In genomic region chr19:53314530-53315208, GRCm38 (mm10) we compare ENCODE assay signal across 8 mouse cellular contexts. TPM values are rescaled to one million over a fixed set of nuclear protein-coding genes. Genes with fewer than 3 reads are reported as not detected.
DNase-seq lines count a peak whose midpoint lies in the region; ATAC-seq and TF ChIP-seq lines count a peak whose summit lies in the region.

No protein-coding gene starts in this region.

- H3K4me3 ChIP-seq in left cerebral cortex, adult 2 months, result peak overlapping the region; percentile 20
- peak overlapping the region; percentile 59 for H3K4me3 ChIP-seq in embryonic facial prominence, embryonic 15.5 days (replicated peaks)
- H3K4me3 ChIP-seq in intestine, embryonic 15.5 days (replicated peaks), result peak overlapping the region; percentile 95
- H3K4me3 ChIP-seq in neural tube, embryonic 12.5 days, result peak overlapping the region; percentile 91; the same call in 1 of the 2 replicates

- no peaks in the 10 kb centered on the region for H3K36me3 ChIP-seq in embryonic facial prominence, embryonic 15.5 days
- no peaks in the 10 kb centered on the region for H3K36me3 ChIP-seq in intestine, embryonic 15.5 days
- no peaks in the 10 kb centered on the region for H3K36me3 ChIP-seq in neural tube, embryonic 12.5 days

- H3K27me3 ChIP-seq in embryonic facial prominence, embryonic 15.5 days, result no peaks in the 10 kb centered on the region
- no peaks in the 10 kb centered on the region for H3K27me3 ChIP-seq in intestine, embryonic 15.5 days (replicated peaks)
- no peaks in the 10 kb centered on the region for H3K27me3 ChIP-seq in neural tube, embryonic 12.5 days (replicated peaks)

- peaks cover 28% of the 10 kb centered on the region for H3K4me1 ChIP-seq in embryonic facial prominence, embryonic 15.5 days
- H3K4me1 ChIP-seq in intestine, embryonic 15.5 days (replicated peaks), result peaks cover 29% of the 10 kb centered on the region
- peaks cover 26% of the 10 kb centered on the region for H3K4me1 ChIP-seq in neural tube, embryonic 12.5 days

- no peaks in the 10 kb centered on the region for H3K9me3 ChIP-seq in embryonic facial prominence, embryonic 15.5 days (replicated peaks)
- H3K9me3 ChIP-seq in intestine, embryonic 15.5 days, result no peaks in the 10 kb centered on the region
- H3K9me3 ChIP-seq in neural tube, embryonic 12.5 days, result no peaks in the 10 kb centered on the region

- peak overlapping the region; percentile 3; the same call in 1 of the 2 replicates for H3K9ac ChIP-seq in embryonic facial prominence, embryonic 15.5 days
- no peak overlapping the region for H3K9ac ChIP-seq in intestine, embryonic 15.5 days
- H3K9ac ChIP-seq in neural tube, embryonic 12.5 days, result no peak overlapping the region

- no peak for ATAC-seq in embryonic facial prominence, embryonic 15.5 days (ENCODE audit: insufficient number of reproducible peaks, low FRiP score, low TSS enrichment, low read depth)
- no peak for ATAC-seq in intestine, embryonic 15.5 days
- no peak for ATAC-seq in neural tube, embryonic 12.5 days (ENCODE audit: low FRiP score, low read depth)

- intact Hi-C loops in left cerebral cortex, adult 2 months (cut with DNase I), result loop anchor here (5.0 to 10.0 kb wide), 2 partner anchors 280 to 288 kb away; partner anchors contain the start of gene Smc3

- no peak for TF ChIP-seq CTCF in left cerebral cortex, adult 2 months (IDR thresholded peaks at IDR 0.05)

- WGBS in embryonic facial prominence, embryonic 15.5 days, result 42% methylated on average over 16 of the region's 16 CpGs
- 37% methylated on average over 16 of the region's 16 CpGs for WGBS in intestine, embryonic 15.5 days
- WGBS in neural tube, embryonic 12.5 days, result 53% methylated on average over 16 of the region's 16 CpGs

- peak overlapping the region; percentile 78 for H3K27ac ChIP-seq in left cerebral cortex, adult 2 months
- H3K27ac ChIP-seq in embryonic facial prominence, embryonic 15.5 days (replicated peaks), result peak overlapping the region; percentile 97
- H3K27ac ChIP-seq in intestine, embryonic 15.5 days, result peak overlapping the region; percentile 95
- no peak overlapping the region for H3K27ac ChIP-seq in neural tube, embryonic 12.5 days

- peak overlapping the region; percentile 90 for H3K4me2 ChIP-seq in embryonic facial prominence, embryonic 15.5 days (replicated peaks)
- peak overlapping the region; percentile 91 for H3K4me2 ChIP-seq in intestine, embryonic 15.5 days (replicated peaks)
- peak overlapping the region; percentile 92 for H3K4me2 ChIP-seq in neural tube, embryonic 12.5 days (replicated peaks)

- no peak for DNase-seq in left cerebral cortex, adult 2 months (ENCODE audit: extremely low spot score in 1 of 2, low spot score in 2 of 2)
- DNase-seq in left cerebral cortex, adult 9 months (ENCODE audit: low spot score in 2 of 2), result no peak
- no peak for DNase-seq in B cell, adult 2 months
- DNase-seq in cerebellum, adult 8-10 months, result no peak
- no peak for DNase-seq in testis, postnatal 14 days (ENCODE audit: low spot score)

RNA-seq across cellular contexts. Expression of gene Mxi1, which starts 4.4 kb away (rescaled TPM):
- total RNA-seq in left cerebral cortex, adult 2 months (2021), result 10 to 100 TPM; 85.3 to 89.6 TPM
- polyA plus RNA-seq in embryonic facial prominence, embryonic 15.5 days (2015; fragmentation: Nextera tagmentation; extraction: Ambion mirVana), result 41.7 and 47.9 TPM in 2 replicates
- polyA plus RNA-seq in intestine, embryonic 15.5 days (2015; fragmentation: Nextera tagmentation; extraction: Ambion mirVana), result 34.0 and 34.5 TPM in 2 replicates
- polyA plus RNA-seq in neural tube, embryonic 12.5 days (2016; fragmentation: Nextera tagmentation; extraction: Ambion mirVana), result 67.6 and 74.8 TPM in 2 replicates

RNA-seq across cellular contexts. Expression of gene Gm10197, which starts 56.9 kb away (rescaled TPM):
- total RNA-seq in left cerebral cortex, adult 2 months (2021), result not detected
- polyA plus RNA-seq in embryonic facial prominence, embryonic 15.5 days (2015; fragmentation: Nextera tagmentation; extraction: Ambion mirVana), result not detected in 2 replicates
- polyA plus RNA-seq in intestine, embryonic 15.5 days (2015; fragmentation: Nextera tagmentation; extraction: Ambion mirVana), result 1.4 TPM in 1 of 2 replicates, not detected in the other
- not detected in 2 replicates for polyA plus RNA-seq in neural tube, embryonic 12.5 days (2016; fragmentation: Nextera tagmentation; extraction: Ambion mirVana)

Comparison
In these comparisons a context has a peak if more than half of its experiments do, and no peak if none do; other contexts are left out.
1. H3K4me3 ChIP-seq: peak in every context shown above with its lines; median percentile 95 in intestine, embryonic 15.5 days; 91 in neural tube, embryonic 12.5 days; 59 in embryonic facial prominence, embryonic 15.5 days; 20 in left cerebral cortex, adult 2 months.